Mouse (Mus musculus): ENCODE results near the gene 4930402K13Rik.
"Not testable (repeated sequence)": the region's sequence is repeated elsewhere in the genome, so short reads cannot be mapped to it uniquely, and the experiment has no call there.

4930402K13Rik gene

DNA sequence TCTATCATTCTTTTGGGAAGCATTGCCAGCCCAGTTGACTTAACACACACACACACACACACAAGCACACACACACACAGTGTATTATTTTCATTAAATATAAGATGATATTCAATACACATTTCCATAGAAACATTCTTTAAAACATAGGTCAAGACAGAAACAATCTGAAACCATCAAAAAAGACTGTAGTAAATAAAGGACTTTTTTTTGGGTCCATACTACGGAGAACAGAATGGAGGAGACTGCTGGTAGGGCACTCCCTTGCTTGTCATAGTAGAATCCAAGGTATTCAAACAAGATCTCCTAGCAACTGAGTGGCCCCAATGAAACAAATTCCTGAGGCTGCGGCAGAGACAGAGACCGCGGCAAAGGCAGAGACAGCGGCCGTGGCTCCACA is at the start of gene 4930402K13Rik:
TSS of gene 4930402K13Rik (plus strand) at position 301 of the 400 bp plus-strand sequence.
- no peak for DNase-seq

DNA sequence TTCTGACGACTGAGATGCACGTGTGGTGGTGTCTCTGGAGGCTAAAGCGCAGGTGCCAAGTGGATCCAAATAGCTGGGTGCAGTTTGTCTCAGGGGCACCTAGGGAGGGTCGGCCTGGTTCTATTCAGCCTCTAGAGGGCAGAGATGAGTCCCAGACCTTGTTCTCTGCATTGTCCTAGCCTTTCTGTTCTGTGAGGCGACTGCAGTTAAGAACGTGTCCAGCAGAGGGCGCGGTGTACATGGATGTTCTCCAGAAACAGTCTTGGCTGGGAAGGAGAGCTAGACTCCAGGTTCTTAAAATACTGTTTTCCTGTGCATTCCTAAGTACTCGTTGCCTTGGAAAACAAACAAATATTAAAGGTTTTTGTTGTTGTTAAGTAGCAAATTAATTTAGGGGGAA is 43.4 kb upstream of the 4930402K13Rik start:
- peak; percentile 44 for DNase-seq

DNA sequence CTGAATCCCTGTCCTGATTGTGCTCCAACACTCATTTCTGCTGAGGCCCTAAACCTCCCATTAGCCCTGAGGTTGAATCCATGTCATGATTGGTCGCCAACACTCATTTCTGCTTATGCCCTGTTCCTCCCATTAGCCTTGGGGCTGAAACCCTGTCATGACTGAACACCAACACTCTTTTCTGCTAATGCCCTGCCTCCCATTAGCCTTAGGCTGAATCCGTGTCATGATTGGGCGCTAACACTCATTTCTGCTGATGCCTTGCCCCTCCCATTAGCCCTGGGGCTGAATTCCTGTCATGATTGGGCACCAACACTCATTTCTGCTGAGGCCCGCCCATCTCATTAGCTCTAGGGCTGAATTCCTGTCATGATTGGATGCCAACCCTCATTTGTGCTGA is 42.3 kb upstream of the 4930402K13Rik start:
- no peak for DNase-seq

DNA sequence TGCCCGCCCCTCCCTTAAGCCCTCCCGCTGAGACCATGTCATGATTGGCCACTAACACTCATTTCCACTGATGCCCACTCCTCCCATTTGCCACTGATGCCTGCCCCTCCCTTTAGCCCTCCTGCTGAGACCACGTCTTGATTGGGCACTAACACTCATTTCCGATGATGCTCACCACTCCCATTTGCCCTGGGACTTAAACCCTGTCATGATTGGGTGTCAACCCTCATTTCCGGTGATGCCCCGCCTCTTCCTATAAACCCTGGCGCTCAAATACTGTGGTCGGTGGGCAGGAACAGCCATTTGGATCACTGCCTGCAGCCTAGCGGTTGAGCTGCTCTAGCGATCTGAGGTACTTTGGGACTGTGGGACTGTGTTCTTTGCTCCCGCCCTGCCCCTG is 41.6 kb upstream of the 4930402K13Rik start, which contains the start of gene Fthl17f:
TSS of gene Fthl17f (plus strand) at position 301 of the 400 bp plus-strand sequence.
- not testable (repeated sequence) for DNase-seq

DNA sequence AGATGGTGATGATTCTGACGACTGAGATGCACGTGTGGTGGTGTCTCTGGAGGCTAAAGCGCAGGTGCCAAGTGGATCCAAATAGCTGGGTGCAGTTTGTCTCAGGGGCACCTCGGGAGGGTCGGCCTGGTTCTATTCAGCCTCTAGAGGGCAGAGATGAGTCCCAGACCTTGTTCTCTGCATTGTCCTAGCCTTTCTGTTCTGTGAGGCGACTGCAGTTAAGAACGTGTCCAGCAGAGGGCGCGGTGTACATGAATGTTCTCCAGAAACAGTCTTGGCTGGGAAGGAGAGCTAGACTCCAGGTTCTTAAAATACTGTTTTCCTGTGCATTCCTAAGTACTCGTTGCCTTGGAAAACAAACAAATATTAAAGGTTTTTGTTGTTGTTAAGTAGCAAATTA is 26.7 kb upstream of the 4930402K13Rik start:
- peak; percentile 63 for DNase-seq

DNA sequence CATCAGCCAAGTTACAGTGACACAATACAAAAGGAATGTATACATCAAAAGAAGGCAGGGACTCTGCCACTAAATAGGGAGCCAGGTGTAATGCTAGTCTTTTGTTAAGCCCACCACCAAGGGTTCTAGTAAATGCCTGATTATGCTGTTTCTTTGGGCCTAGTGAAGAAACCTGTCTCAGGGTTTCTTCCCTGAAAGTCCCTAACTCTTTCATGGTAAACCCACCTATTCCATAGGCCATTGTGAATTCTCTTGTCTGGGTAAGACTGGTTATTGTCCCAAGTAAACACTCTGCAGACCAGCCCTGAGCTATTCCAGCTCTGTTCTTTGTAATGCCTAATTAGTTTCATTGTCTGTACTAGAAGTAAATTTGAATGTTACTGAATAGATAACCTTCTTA is 9.3 kb upstream of the 4930402K13Rik start:
- not testable (repeated sequence) for DNase-seq

DNA sequence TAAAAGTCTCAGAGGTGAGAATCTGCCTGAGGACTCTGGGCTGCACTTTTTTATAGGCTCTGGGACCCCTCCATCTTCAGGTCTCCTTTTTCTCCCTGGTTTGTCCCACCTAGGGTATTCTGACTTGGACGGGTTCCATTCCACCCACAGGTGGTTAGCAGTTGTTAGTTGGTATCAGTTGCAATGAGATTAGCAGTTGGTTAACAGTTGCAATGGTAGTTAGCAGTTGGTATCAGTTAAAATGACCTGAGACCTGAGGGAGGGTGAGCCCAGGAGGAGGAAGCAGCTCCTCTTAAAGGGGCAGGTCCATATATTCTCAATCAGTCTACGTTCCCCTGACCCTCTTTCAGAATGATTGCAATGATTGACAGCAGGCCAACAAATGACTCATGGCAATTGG is 6.0 kb downstream of the 4930402K13Rik start:
- no peak for DNase-seq

DNA sequence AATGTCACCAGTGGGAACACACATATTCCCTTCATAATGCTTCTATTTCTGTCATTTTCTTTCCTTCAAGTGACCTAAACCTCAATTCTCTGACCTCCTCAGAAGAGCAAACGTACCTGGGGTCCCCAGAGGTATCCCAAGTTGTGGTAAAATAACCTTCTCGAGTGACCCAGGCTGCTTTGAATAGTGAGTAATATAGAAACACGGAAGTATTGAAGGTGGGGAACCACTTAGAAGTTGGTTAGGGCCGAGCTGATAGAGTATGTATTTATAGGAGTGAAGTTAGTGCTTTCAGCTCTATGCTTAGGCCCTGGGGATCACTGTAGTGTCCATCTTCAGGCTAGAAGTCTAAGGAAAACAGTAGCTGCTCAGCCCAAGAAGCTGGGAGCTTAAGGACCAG is 20.6 kb downstream of the 4930402K13Rik start:
- DNase-seq, result no peak

DNA sequence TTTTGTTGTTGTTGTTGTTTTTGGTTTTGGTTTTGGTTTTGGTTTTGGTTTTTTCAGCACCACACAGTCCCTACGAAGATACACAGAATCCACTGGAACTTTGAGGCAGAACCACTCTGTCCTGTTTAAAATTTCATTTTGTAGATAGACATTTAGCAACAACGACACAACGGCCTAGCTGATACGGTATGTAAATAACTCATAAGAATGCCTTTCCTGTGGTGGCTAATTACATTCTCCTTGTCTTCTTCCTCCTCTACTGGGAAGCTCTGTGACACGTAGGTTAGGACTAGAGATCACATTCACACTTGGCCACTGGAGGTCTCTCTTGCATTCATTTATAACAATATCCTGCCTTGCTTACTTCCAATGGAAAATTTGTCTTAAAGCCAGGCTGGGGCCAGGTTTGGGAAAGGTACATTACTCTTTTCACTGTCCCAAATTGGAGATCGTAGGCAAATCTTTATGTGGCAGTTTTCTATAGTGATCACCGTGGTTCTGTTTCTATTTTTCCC is 24.0 kb downstream of the 4930402K13Rik start:
- DNase-seq, result peak; percentile 29

DNA sequence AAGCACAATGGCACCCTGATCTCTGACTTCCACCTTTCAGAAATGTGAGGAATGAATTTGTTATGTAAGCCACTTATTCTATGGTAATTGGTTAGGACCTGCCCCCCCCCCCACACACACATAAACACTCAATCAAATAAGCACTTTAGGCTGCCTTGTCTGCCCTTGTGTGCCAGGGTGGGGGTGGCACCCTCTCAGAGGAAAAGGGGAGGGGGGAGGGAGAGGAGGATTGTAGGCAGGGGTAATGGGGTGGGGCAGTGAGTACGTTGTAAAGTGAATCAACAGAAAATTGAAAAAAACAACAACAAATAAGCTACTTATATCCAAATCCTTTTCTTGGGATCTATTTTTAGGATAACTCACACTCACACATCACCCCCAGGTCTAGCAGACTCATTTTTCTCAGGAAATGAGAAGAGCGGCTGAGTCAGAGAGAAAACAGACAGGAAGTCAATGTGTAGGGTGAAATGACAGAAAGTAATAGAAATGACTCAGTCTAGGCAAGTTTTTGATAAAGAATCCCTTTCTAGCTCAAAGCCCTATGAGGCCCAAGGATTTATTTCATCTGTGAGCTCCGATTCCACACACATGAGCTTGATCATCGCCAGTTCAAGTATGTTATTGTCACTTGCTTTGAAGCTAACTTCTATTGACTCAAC is 35.1 kb downstream of the 4930402K13Rik start:
- no peak for DNase-seq

DNA sequence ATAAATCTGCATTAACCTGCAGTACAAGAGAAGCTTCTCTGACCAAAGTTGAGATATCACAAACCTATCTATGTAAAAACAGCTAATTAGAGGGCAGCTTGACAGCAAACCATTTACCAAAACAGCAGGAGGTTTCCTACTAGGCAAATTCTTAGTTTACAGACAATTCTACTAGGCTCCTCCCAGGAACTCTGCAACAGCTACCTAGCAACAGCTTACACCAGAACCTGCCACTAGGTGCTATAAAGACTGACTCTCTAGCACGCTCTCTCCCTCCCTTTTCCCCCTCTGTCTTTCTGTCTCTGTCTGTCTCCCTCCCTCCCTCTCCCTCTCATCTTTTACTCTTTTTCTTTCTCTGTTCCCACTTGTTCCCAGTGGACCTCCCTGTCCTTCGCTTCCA is 38.3 kb downstream of the 4930402K13Rik start:
- no peak for DNase-seq
